Mouse (Mus musculus) fat pad, adult 2 months (tissue): ENCODE data around the gene Zgrf1.

Source experiments
- DNase-seq: peaks from one replicate; pipeline ENCODE4 v3.0.0-alpha.2; 2011; ENCODE audit warnings: low read depth, low spot score; ENCODE audit errors: extremely low read depth

Zgrf1 gene

DNA sequence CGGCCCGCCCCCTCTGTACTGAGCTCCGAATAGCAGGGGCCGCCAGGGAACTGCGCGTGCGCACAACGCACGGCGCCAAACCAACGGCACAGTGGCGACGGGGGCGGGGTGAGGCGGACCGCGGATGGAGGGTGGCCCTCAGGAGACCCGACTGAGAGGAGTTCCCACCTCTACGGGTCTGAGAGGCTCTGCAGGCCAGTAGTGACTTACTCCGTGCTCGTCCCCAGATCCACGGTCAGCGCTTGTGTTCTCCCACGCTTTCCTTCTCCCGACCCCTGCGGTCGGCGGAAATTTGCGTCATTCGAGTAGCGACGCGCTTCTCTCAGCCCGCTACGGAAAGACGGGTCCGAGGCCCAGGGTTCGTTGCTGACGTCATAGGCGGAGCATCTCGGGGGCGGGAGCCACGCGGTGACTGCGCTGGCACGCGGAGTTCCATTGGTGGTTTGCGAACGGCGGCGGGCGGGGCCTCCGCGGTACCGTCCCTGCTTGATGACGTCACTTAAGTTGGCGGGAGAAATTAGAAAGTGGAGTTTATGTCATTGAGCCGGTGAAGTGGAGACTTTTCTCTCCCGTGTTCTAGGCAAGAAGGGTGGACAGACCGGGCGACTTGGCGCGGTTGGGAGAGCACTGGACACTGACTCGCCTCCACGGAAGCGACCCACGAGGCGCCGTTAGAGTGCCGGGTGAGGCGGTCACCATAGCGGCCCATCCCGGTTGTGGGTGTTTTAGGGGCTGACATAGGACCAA, at the start of gene Zgrf1, which contains the start of gene Larp7:
Gene Zgrf1, plus strand, starts transcription at position 517 of the 747 bp plus-strand sequence.
Gene Larp7, minus strand, starts transcription at position 377 of the 747 bp plus-strand sequence.
- peak; percentile 62 for DNase-seq

DNA sequence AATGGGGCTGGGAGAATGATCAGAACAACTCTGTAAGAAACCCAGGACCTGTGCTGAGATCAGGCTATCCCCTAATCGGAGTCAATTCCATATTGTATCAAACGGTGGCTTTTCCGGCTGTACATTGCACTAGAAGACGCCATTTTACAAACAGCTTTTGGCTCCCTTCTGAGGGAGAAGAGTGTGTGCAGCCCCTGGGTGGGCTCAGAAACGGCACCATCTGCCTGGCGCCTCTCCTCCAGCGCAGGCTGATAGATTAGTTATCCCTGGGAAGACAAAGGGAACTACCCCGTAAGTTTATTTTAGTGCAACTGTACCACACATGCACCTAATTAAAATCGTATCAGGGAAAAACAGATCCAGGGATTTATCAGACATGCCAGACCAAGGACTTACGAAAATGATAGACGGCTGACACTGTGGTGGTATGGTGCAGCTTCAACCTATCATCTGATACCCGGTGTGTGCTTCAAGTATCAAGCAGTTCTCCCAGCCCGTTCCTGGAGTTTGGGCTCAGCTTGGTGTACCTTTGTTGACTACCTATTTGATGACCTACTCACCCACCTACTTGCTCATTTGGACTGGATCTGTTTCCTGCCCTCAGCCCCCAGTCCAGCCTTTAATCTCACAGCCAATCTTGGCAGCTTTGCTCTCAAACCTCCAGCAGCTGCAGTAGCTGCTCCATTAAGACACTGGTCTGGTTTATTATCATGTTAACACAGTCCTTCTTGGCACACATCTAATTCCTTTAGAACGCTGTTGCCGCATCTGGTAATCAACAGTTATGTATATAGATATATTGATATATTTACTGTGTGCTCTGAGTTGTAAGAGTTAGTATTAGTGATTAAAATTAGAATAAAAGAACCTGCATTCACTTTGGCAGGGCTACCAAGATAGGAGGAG, 45.2 kb upstream of the Zgrf1 start:
- DNase-seq: no peak

DNA sequence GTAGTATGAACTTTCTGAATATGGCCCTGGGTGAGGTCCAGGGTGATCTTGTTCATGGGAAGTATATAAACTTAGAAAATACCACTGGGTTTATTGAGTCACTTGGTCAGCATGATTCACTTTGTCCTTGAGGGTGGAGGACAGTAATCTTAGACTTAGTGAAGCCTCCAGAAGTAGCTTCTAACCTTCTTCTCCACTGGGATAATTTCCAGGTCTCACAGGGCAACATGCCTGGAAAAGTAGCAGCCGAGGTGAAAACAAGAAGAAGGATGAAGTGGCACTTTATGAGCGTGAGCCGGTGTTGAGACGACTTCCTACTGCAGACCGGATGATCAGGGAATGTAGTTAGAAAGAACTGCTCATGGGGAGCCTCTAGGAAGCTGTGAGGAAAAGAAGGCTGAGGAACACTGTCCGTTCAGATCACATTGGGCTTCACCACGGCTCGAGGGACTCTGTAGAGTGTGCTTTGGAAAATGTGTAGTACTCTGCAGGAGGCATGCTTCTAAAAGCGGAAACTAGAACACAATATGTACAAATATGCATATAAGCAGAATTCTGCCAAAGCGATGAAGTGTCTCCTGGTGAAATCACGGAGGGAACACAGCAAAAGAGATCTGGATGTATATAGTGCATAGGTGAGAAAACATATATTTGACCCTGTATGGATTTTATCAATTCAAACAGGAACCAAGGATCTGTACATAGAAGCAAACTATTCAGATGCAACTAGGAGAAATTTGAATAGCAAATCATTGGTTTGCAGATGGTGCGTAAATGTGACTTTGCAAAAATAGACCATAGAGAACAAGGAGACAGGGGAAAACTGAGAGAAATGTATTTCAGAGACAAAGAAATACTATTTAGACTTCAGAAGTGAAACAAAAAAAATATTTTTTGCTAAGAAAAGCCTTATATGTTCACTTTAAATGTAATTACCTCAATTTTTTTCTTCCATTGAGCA, 41.2 kb upstream of the Zgrf1 start:
- DNase-seq: no peak

DNA sequence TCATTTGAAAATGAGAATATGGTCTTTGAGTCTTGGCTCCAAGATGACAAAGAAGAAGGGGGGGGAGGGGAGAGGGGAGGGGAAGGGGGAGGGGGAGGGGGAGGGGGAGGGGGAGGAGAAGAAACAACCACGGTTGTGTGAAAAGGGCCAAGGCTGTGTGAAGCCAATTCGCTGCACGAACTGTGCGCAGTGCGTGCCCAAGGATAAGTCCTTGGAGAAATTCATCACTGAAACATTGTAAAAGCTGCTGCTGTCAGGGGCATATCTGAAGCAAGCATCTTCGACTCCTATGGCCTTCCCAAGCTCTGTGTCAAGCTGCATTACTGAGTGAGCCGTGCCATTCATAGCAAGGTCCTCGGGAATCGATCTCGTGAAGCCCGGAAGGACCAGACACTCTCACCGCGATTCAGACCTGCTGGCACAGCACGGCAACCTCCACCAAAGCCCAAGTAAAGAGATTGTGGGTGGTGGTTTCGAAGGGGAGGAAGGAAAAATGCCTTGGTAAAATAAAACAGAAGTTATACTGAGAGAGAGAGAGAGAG, 40.4 kb upstream of the Zgrf1 start:
- DNase-seq: no peak

- DNase-seq: no peak
Measured at GRCm38 (mm10) chr3:127513699-127514098, 39.6 kb upstream of the Zgrf1 start.

DNA sequence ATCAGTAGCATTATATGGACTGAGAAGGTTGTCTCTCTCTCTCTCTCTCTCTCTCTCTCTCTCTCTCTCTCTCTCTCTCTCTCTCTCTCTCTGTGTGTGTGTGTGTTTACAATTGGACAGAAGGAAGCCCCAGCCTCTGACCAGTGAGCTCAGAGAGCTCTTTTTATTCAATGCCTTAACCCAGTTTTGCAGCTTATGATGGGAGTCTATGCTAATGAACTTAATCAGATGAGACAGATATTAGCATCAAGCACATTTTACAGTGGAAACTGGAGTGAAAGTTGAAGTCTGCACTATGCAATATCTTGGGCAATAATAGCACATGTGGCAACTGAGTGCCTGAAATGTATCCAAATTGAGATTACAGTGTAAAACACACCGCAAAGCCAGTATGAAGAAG, 38.0 kb upstream of the Zgrf1 start:
- peak; percentile 36 for DNase-seq

DNA sequence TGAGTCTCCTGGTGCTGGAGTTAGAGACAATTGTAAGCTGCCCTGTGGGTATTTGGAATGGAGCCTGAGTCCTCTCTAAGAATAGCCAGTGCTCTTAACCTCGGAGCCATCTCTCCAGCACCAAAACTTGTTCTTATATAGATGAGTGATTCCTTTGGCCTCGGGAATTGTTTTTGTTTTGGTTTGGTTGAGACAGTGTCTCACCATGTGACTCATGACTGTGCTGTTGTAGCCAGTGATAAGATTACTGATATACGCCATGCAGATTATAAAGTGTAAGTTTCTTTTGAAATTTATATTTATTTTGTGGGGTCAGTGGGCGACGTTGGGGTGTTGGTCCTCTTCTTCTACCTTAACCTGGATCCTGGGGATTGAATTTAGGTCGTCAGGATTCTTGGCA, 33.0 kb upstream of the Zgrf1 start:
- no peak for DNase-seq

DNA sequence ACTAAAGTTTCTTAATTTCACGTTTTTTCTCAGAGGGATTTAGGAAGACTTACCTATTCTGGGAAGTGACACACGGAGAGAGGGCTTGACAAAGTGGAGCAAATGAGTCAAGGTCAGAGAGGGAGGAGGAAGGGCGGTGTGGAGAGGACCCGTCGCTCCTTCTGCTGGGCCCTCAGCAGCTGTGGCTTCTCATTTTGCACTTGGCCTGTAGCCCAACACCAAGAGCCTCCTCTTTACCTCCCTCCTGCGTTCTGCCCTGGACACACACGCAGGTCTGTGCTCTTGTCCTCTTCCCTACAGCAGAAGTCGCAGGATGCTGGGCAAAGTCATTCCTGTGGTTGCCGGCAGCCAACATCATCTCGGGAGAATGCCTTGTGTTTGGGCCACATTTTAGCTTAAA, 32.1 kb upstream of the Zgrf1 start:
- DNase-seq: no peak

GRCm38 (mm10) chr3:127525188-127525819, 28.0 kb upstream of the Zgrf1 start:
- DNase-seq: no peak

DNA sequence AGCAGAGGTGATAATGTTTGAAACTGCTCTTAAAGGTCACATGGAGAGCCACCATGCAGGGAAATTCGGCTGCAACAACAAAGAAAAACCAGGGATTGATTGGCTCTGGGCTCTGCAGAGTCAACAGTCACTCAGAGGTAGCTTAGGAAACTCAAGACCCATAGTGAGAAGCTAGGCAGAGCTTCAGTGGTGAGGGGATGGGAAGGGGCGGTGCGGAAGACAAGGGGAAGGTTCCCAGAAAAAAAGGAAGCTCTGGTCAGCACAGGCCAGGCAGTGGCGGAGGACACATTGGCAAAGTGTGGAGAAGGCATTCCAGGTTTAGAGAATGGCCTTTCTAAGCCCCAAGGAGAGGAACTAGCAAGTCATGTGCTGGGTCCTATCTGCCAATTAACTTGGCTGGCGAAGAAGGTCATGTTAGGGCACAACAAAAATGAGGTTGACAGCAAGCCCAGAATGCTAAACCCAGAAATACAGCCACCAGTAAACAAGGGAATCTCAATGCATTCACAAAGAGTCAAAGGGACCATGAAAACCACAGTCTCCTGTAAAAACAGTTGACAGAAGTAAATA, 25.7 kb upstream of the Zgrf1 start:
- no peak for DNase-seq

DNA sequence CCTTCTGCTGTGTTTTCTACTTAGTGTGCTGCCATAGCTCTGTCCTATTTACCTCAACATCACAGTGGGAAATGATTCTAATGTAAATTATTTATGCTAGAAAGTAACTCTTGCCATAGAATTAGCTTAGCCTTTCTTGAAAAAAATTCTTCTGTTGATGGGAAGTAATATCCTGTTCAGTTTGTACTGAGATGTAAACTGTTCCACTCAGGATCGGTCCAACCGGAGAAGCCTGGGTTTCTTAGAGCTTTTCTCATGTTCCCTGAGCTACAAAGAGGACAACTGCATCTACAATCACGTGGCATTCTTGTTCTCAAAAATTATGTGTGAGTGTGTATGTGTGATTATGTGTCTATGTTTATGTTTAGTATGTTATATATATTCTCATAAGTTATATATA, 24.1 kb upstream of the Zgrf1 start:
- DNase-seq: no peak

- DNase-seq: no peak
Measured at GRCm38 (mm10) chr3:127529824-127530223, 23.5 kb upstream of the Zgrf1 start.

- DNase-seq: no peak
Measured at GRCm38 (mm10) chr3:127530293-127530692, 23.0 kb upstream of the Zgrf1 start.

DNA sequence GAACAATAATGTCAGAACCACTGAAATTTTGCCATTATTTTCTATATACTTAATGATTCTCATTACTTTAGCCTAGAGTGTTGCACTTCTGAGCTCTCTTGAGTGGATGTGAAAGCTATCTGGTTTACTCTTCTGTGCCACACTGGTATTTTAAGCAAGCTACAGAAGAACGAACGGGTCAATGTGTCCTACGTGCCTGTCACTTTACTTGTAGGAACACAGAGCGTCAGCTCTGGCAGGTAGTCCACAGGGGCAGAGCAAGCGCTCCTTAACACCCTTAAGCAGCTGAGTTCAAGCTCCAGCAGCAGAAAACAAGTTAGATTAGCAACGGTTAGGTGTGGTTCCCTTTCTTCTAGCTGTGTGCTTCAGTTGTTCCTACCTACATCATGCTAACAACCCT, 14.1 kb upstream of the Zgrf1 start:
- no peak for DNase-seq

DNA sequence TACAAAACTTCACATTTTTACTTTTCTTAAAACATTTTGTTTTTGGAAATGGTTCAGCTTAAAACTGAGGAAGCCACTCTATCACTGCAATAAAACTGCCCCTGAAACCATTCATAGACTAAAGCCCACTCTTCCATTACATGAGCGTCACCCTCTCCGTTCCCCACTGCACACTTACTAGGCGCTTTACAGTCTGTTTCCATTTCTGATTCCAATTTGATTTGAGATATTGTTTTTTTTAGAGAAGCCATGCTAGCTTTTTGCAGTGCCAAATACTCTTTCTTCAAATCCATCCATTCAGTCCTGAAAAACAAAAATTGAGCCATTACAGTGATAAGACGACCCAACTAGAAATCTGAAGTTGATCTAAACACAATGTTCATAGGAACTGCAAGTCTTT, 9.3 kb upstream of the Zgrf1 start:
- DNase-seq: no peak

- no peak for DNase-seq
Measured at GRCm38 (mm10) chr3:127544610-127545121, 8.6 kb upstream of the Zgrf1 start.

DNA sequence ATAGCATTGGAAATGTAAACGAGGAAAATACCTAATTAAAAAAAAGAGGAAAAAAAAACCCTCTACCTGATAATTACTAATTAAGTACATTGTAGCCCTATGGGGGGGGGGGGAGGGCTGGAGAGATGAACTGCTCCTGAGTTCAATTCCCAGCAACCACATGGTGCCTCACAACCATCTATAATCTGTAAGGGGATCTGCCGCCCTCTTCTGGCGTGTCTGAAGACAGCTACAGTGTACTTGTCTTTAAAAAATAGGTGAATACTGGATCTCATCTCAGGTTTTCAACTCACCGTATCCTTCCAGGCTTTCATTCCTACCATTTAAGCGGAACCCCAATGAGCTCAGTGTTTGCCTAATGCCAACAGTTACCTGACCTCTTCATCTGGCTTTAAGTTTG, 5.4 kb upstream of the Zgrf1 start:
- no peak for DNase-seq

- DNase-seq: no peak
Measured at GRCm38 (mm10) chr3:127552434-127552972, 786 bp upstream of the Zgrf1 start.

DNA sequence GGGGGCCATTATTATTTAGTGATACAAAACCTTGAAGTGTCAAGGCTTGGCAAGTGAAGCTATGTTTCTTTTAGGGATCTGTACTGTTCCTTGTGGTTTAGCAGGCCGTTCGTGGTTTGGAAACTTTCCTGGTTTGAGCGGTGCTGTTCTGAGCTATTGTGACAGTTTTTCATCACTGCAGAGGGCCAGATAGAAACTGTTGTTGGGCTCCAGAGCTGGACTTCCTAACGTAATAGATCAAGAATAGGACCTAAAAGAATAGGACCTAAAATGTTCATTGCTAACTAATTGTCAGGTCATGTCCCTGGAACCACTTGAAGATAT, 393 bp downstream of the Zgrf1 start:
- DNase-seq: no peak

DNA sequence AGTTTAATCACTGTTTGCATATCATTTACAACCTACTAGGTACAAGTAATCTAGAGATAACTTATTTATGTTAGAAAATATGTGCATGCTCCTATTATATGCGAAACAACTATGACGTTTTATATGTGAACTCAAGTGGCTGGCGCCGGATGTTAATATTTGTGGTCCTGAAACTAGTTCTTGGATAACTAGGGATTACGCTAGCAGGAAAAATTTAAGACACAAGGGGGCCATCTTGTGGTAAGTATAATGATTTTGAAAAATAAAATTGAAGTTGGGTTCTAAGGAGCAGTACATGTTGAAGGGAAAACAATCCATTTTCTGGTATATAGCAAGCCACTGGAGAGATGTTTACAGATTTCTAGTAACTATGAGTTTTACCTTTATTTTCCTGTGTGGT, 1.4 kb downstream of the Zgrf1 start:
- no peak for DNase-seq
